21 mouse cellular contexts compared by ENCODE assay signal in genomic region chr11:67077435-67077834, GRCm38 (mm10). TPM values are rescaled to one million over a fixed set of nuclear protein-coding genes. Genes with fewer than 3 reads are reported as not detected.
A peak's percentile ranks its signal among the peaks of the same experiment; 100 is the strongest.
DNase-seq lines count a peak whose midpoint lies in the region; ATAC-seq and TF ChIP-seq lines count a peak whose summit lies in the region.
"Had no signal": no experiment of that assay in that cellular context is flagged by ENCODE, and none has a peak within 500 bp of the region (broad histone marks: within the 10 kb centered on the region; RNA-seq: fewer than 3 reads in every experiment).

No protein-coding gene starts in this region.

- H3K36me3 ChIP-seq in hindbrain, postnatal 0 days (ENCODE audit: insufficient read depth, low read length), result no peaks in the 10 kb centered on the region
- no peaks in the 10 kb centered on the region for H3K36me3 ChIP-seq in hindbrain, embryonic 10.5 days
- no peaks in the 10 kb centered on the region for H3K36me3 ChIP-seq in midbrain, postnatal 0 days (ENCODE audit: insufficient read depth, low read length)
- H3K36me3 ChIP-seq in midbrain, embryonic 11.5 days (ENCODE audit: control insufficient read depth, insufficient read depth, low read length), result no peaks in the 10 kb centered on the region
- H3K36me3 ChIP-seq: embryonic facial prominence, embryonic 12.5 days; heart, embryonic 10.5 days; hindbrain, embryonic 15.5 days had no signal

- no peaks in the 10 kb centered on the region for H3K9me3 ChIP-seq in hindbrain, postnatal 0 days (ENCODE audit: low read length)
- H3K9me3 ChIP-seq in hindbrain, embryonic 10.5 days, result no peaks in the 10 kb centered on the region
- H3K9me3 ChIP-seq in midbrain, postnatal 0 days (ENCODE audit: low read length), result no peaks in the 10 kb centered on the region
- no peaks in the 10 kb centered on the region for H3K9me3 ChIP-seq in midbrain, embryonic 11.5 days (ENCODE audit: control insufficient read depth, low read length)
- H3K9me3 ChIP-seq: embryonic facial prominence, embryonic 12.5 days; forebrain, embryonic 13.5 days; heart, embryonic 10.5 days; hindbrain, embryonic 15.5 days had no signal

- H3K27me3 ChIP-seq in hindbrain, postnatal 0 days (ENCODE audit: insufficient read depth, low read length), result no peaks in the 10 kb centered on the region
- no peaks in the 10 kb centered on the region for H3K27me3 ChIP-seq in hindbrain, embryonic 10.5 days (ENCODE audit: insufficient read depth, poor library complexity, severe bottlenecking)
- H3K27me3 ChIP-seq in midbrain, postnatal 0 days (ENCODE audit: insufficient read depth, low read length), result no peaks in the 10 kb centered on the region
- H3K27me3 ChIP-seq in midbrain, embryonic 11.5 days (ENCODE audit: control insufficient read depth, insufficient read depth, low read length), result no peaks in the 10 kb centered on the region
- H3K27me3 ChIP-seq: embryonic facial prominence, embryonic 12.5 days; forebrain, embryonic 13.5 days; hindbrain, embryonic 15.5 days had no signal

- no peak for ATAC-seq in hindbrain, postnatal 0 days
- ATAC-seq in midbrain, postnatal 0 days (ENCODE audit: low FRiP score), result no peak
- no peak for ATAC-seq in midbrain, embryonic 11.5 days (ENCODE audit: low FRiP score)
- ATAC-seq: forebrain, embryonic 13.5 days; inflammation-experienced regulatory T-cells, adult 6 months had no signal

- WGBS in hindbrain, postnatal 0 days, result 43% methylated on average over 3 of the region's 3 CpGs
- WGBS in hindbrain, embryonic 10.5 days, result 64% methylated on average over 3 of the region's 3 CpGs
- 32% methylated on average over 3 of the region's 3 CpGs for WGBS in midbrain, postnatal 0 days
- 74% methylated on average over 3 of the region's 3 CpGs for WGBS in midbrain, embryonic 11.5 days

- H3K9ac ChIP-seq in hindbrain, postnatal 0 days (replicated peaks; ENCODE audit: low read length), result no peak overlapping the region
- H3K9ac ChIP-seq in midbrain, postnatal 0 days (replicated peaks; ENCODE audit: low read length, poor library complexity, severe bottlenecking), result no peak overlapping the region
- no peak overlapping the region for H3K9ac ChIP-seq in midbrain, embryonic 11.5 days (ENCODE audit: low read length)
- H3K9ac ChIP-seq: embryonic facial prominence, embryonic 12.5 days; forebrain, embryonic 13.5 days; hindbrain, embryonic 15.5 days had no signal

- peak; percentile 51 to 61 for DNase-seq in cerebellum, postnatal 10 days
- DNase-seq in cerebellum, adult 18-20 months, result no peak
- peak; percentile 62 for DNase-seq in hindbrain, postnatal 0 days (ENCODE audit: low spot score)
- DNase-seq in hindbrain, embryonic 10.5 days (ENCODE audit: low spot score), result no peak
- DNase-seq in midbrain, postnatal 0 days (ENCODE audit: low spot score), result peak; percentile 69
- no peak for DNase-seq in midbrain, embryonic 11.5 days (ENCODE audit: low spot score, missing footprints)
- peak; percentile 80 for DNase-seq in retina, postnatal 1 day
- no peak for DNase-seq in layer of hippocampus, adult 18-20 months (ENCODE audit: low spot score in 2 of 2)
- DNase-seq: adrenal gland, postnatal 10 days; B cell, adult 2 months; cerebellum, adult 11-12 months; cerebellum, adult 9-11 months; gastrocnemius, postnatal 10 days; heart, adult 18-20 months; heart, postnatal 10 days; heart, postnatal 4 days had no signal

- no peak for TF ChIP-seq CTCF in hindbrain, postnatal 0 days (IDR thresholded peaks at IDR 0.05; ENCODE audit: low read depth)
- TF ChIP-seq CTCF in midbrain, postnatal 0 days (IDR thresholded peaks at IDR 0.05), result no peak

- H3K4me1 ChIP-seq in hindbrain, postnatal 0 days (ENCODE audit: insufficient read depth, low read length), result 0 out of 2 replicates have a peak, but pooled peaks cover 5% of the 10 kb centered on the region
- H3K4me1 ChIP-seq in hindbrain, embryonic 10.5 days (replicated peaks), result peaks cover 41% of the 10 kb centered on the region
- no peaks in the 10 kb centered on the region for H3K4me1 ChIP-seq in midbrain, postnatal 0 days (ENCODE audit: insufficient read depth, low read length)
- peaks cover 11% of the 10 kb centered on the region for H3K4me1 ChIP-seq in midbrain, embryonic 11.5 days (ENCODE audit: control insufficient read depth, insufficient read depth, low read length)

- H3K27ac ChIP-seq in hindbrain, postnatal 0 days, result no peak overlapping the region
- H3K27ac ChIP-seq in hindbrain, embryonic 10.5 days, result no peak overlapping the region
- H3K27ac ChIP-seq in midbrain, postnatal 0 days (ENCODE audit: low read depth, low read length), result no peak overlapping the region
- H3K27ac ChIP-seq in midbrain, embryonic 11.5 days (ENCODE audit: low read depth, low read length), result no peak overlapping the region
- H3K27ac ChIP-seq: embryonic facial prominence, embryonic 12.5 days; forebrain, embryonic 13.5 days; heart, embryonic 10.5 days; hindbrain, embryonic 15.5 days had no signal

- no peak overlapping the region for H3K4me2 ChIP-seq in hindbrain, postnatal 0 days (ENCODE audit: low read depth, low read length)
- no peak overlapping the region for H3K4me2 ChIP-seq in midbrain, postnatal 0 days (ENCODE audit: low read depth, low read length, poor library complexity, severe bottlenecking)
- H3K4me2 ChIP-seq in midbrain, embryonic 11.5 days, result no peak overlapping the region
- H3K4me2 ChIP-seq: embryonic facial prominence, embryonic 12.5 days; forebrain, embryonic 13.5 days; hindbrain, embryonic 15.5 days had no signal

- no peak overlapping the region for H3K4me3 ChIP-seq in hindbrain, postnatal 0 days (ENCODE audit: low read length)
- no peak overlapping the region for H3K4me3 ChIP-seq in hindbrain, embryonic 10.5 days
- no peak overlapping the region for H3K4me3 ChIP-seq in midbrain, postnatal 0 days (ENCODE audit: low read depth, low read length)
- H3K4me3 ChIP-seq in midbrain, embryonic 11.5 days (ENCODE audit: low read depth, low read length), result no peak overlapping the region
- H3K4me3 ChIP-seq: embryonic facial prominence, embryonic 12.5 days; forebrain, embryonic 13.5 days; heart, embryonic 10.5 days; hindbrain, embryonic 15.5 days had no signal

RNA-seq across cellular contexts. Expression of gene Myh3, which starts 0.7 kb away (rescaled TPM):
- 1.1 and 3.0 TPM in 2 replicates for total RNA-seq in hindbrain, postnatal 0 days (2014; rRNA removed)
- 0.25 and 0.35 TPM in 2 replicates for polyA plus RNA-seq in hindbrain, postnatal 0 days (2015; fragmentation: Nextera tagmentation; extraction: Ambion mirVana)
- 0.49 and 0.69 TPM in 2 replicates for polyA plus RNA-seq in hindbrain, embryonic 10.5 days (2016; fragmentation: Nextera tagmentation; extraction: Ambion mirVana)
- total RNA-seq in midbrain, postnatal 0 days (2014; rRNA removed), result 0.24 and 1.2 TPM in 2 replicates
- 0.13 and 0.25 TPM in 2 replicates for polyA plus RNA-seq in midbrain, postnatal 0 days (2015; fragmentation: Nextera tagmentation; extraction: Ambion mirVana)
- polyA plus RNA-seq in midbrain, embryonic 11.5 days (2014; fragmentation: Nextera tagmentation; extraction: Ambion mirVana), result 0.51 and 0.54 TPM in 2 replicates
- total RNA-seq in layer of hippocampus, adult 18-20 months (2021), result under 1 TPM; 0.57 to 0.61 TPM

RNA-seq across cellular contexts. Expression of gene Sco1, which starts 25.0 kb away (rescaled TPM):
- 11.0 and 13.8 TPM in 2 replicates for total RNA-seq in hindbrain, postnatal 0 days (2014; rRNA removed)
- 13.6 and 14.9 TPM in 2 replicates for polyA plus RNA-seq in hindbrain, postnatal 0 days (2015; fragmentation: Nextera tagmentation; extraction: Ambion mirVana)
- polyA plus RNA-seq in hindbrain, embryonic 10.5 days (2016; fragmentation: Nextera tagmentation; extraction: Ambion mirVana), result 18.0 and 22.3 TPM in 2 replicates
- 11.2 and 12.4 TPM in 2 replicates for total RNA-seq in midbrain, postnatal 0 days (2014; rRNA removed)
- polyA plus RNA-seq in midbrain, postnatal 0 days (2015; fragmentation: Nextera tagmentation; extraction: Ambion mirVana), result 13.2 and 14.7 TPM in 2 replicates
- 18.7 and 19.0 TPM in 2 replicates for polyA plus RNA-seq in midbrain, embryonic 11.5 days (2014; fragmentation: Nextera tagmentation; extraction: Ambion mirVana)
- 10 to 100 TPM; 10.3 TPM for total RNA-seq in layer of hippocampus, adult 18-20 months (2021)

RNA-seq across cellular contexts. Expression of gene Adprm, which starts 25.0 kb away (rescaled TPM):
- 15.6 and 18.9 TPM in 2 replicates for total RNA-seq in hindbrain, postnatal 0 days (2014; rRNA removed)
- polyA plus RNA-seq in hindbrain, postnatal 0 days (2015; fragmentation: Nextera tagmentation; extraction: Ambion mirVana), result 25.3 and 29.5 TPM in 2 replicates
- polyA plus RNA-seq in hindbrain, embryonic 10.5 days (2016; fragmentation: Nextera tagmentation; extraction: Ambion mirVana), result 28.3 and 30.4 TPM in 2 replicates
- total RNA-seq in midbrain, postnatal 0 days (2014; rRNA removed), result 23.7 and 28.6 TPM in 2 replicates
- polyA plus RNA-seq in midbrain, postnatal 0 days (2015; fragmentation: Nextera tagmentation; extraction: Ambion mirVana), result 25.9 and 28.1 TPM in 2 replicates
- 34.8 and 40.5 TPM in 2 replicates for polyA plus RNA-seq in midbrain, embryonic 11.5 days (2014; fragmentation: Nextera tagmentation; extraction: Ambion mirVana)
- 10 to 100 TPM; 21.1 to 23.0 TPM for total RNA-seq in layer of hippocampus, adult 18-20 months (2021)

RNA-seq across cellular contexts. Expression of gene Tmem220, which starts 52.5 kb away (rescaled TPM):
- 0.26 TPM in 1 of 2 replicates, not detected in the other for total RNA-seq in hindbrain, postnatal 0 days (2014; rRNA removed)
- 0.97 and 1.1 TPM in 2 replicates for polyA plus RNA-seq in hindbrain, postnatal 0 days (2015; fragmentation: Nextera tagmentation; extraction: Ambion mirVana)
- 0.43 and 1.5 TPM in 2 replicates for polyA plus RNA-seq in hindbrain, embryonic 10.5 days (2016; fragmentation: Nextera tagmentation; extraction: Ambion mirVana)
- 0.11 and 0.28 TPM in 2 replicates for total RNA-seq in midbrain, postnatal 0 days (2014; rRNA removed)
- polyA plus RNA-seq in midbrain, postnatal 0 days (2015; fragmentation: Nextera tagmentation; extraction: Ambion mirVana), result 0.50 and 0.93 TPM in 2 replicates
- 0.92 and 1.4 TPM in 2 replicates for polyA plus RNA-seq in midbrain, embryonic 11.5 days (2014; fragmentation: Nextera tagmentation; extraction: Ambion mirVana)
- total RNA-seq in layer of hippocampus, adult 18-20 months (2021), result under 1 TPM; 0.61 to 0.67 TPM

Comparison
In these comparisons a context has a peak if more than half of its experiments do, and no peak if none do; other contexts are left out.
1. DNase-seq: peak in cerebellum, postnatal 10 days (2 of 2), hindbrain, postnatal 0 days (single experiment), midbrain, postnatal 0 days (single experiment) and retina, postnatal 1 day (single experiment); none in cerebellum, adult 18-20 months (0 of 2), hindbrain, embryonic 10.5 days (single experiment), midbrain, embryonic 11.5 days (single experiment) and layer of hippocampus, adult 18-20 months (0 of 2).